Mouse (Mus musculus) thymus, postnatal 10 days (tissue): Measurements from ENCODE around the gene Msl3l2.

Experiments used
- DNase-seq, 2 experiments: peaks; one replicate each; pipeline ENCODE4 v3.0.0; 2021; ENCODE audit warnings: low spot score in 2 of 2

Msl3l2 gene

GRCm38 (mm10) chr10:56106333-56106995 lies at the start of gene Msl3l2:
Gene Msl3l2, plus strand, starts transcription at chr10:56106917.
- peak; percentile 83 to 95 for DNase-seq

GRCm38 (mm10) chr10:56058979-56059422 lies 47.7 kb upstream of the Msl3l2 start:
- DNase-seq: no peak

GRCm38 (mm10) chr10:56061238-56061830 lies 45.4 kb upstream of the Msl3l2 start:
- DNase-seq: no peak

- no peak for DNase-seq
Observed at GRCm38 (mm10) chr10:56062746-56063145, 44.0 kb upstream of the Msl3l2 start.

- DNase-seq: no peak
Observed at GRCm38 (mm10) chr10:56089714-56090113, 17.0 kb upstream of the Msl3l2 start.

- no peak for DNase-seq
Observed at GRCm38 (mm10) chr10:56094586-56094985, 12.1 kb upstream of the Msl3l2 start.

GRCm38 (mm10) chr10:56096757-56097156 lies 10.0 kb upstream of the Msl3l2 start:
- no peak for DNase-seq

GRCm38 (mm10) chr10:56099126-56099525 lies 7.6 kb upstream of the Msl3l2 start:
- DNase-seq: no peak

GRCm38 (mm10) chr10:56099641-56100310 lies 6.9 kb upstream of the Msl3l2 start:
- no peak for DNase-seq

GRCm38 (mm10) chr10:56106996-56107334 lies 248 bp downstream of the Msl3l2 start:
- DNase-seq: no peak

- peak; percentile 58 to 67 for DNase-seq
Observed at GRCm38 (mm10) chr10:56114951-56115635, 8.4 kb downstream of the Msl3l2 start.

GRCm38 (mm10) chr10:56115636-56116180 lies 9.0 kb downstream of the Msl3l2 start:
- DNase-seq: peak; percentile 30 to 43

- no peak for DNase-seq
Observed at GRCm38 (mm10) chr10:56126972-56127371, 20.3 kb downstream of the Msl3l2 start.

GRCm38 (mm10) chr10:56129642-56130041 lies 22.9 kb downstream of the Msl3l2 start:
- DNase-seq: no peak

GRCm38 (mm10) chr10:56137191-56137590 lies 30.5 kb downstream of the Msl3l2 start:
- DNase-seq: no peak

- DNase-seq: no peak
Observed at GRCm38 (mm10) chr10:56148920-56149319, 42.2 kb downstream of the Msl3l2 start.

- DNase-seq: no peak
Observed at GRCm38 (mm10) chr10:56156956-56157355, 50.2 kb downstream of the Msl3l2 start.

GRCm38 (mm10) chr10:56158207-56158606 lies 51.5 kb downstream of the Msl3l2 start:
- DNase-seq: no peak

GRCm38 (mm10) chr10:56158748-56159147 lies 52.0 kb downstream of the Msl3l2 start:
- no peak for DNase-seq

- no peak for DNase-seq
Observed at GRCm38 (mm10) chr10:56164411-56164810, 57.7 kb downstream of the Msl3l2 start.

- DNase-seq: no peak
Observed at GRCm38 (mm10) chr10:56165758-56166157, 59.0 kb downstream of the Msl3l2 start.
